Mouse (Mus musculus) adrenal gland, postnatal 10 days (tissue): Measurements from ENCODE around the gene Gna13. TPM values are rescaled to one million over a fixed set of nuclear protein-coding genes. Genes with fewer than 3 reads are reported as not detected.

Experiments used
- DNase-seq: peaks from one replicate; pipeline ENCODE4 v3.0.0; 2021; ENCODE audit warnings: mixed read lengths
- total RNA-seq, 2 experiments: library from RNA; stranded (reverse); gene quantifications; 2 replicates each; pipeline ENCODE4 v1.2.3; 2021

Gna13 gene
- total RNA-seq, 2 experiments from 2014 or later, result 68.2 to 70.3 TPM

GRCm38 (mm10) chr11:109375412-109375811 lies 12.8 kb downstream of the Gna13 start:
- DNase-seq, result no peak

GRCm38 (mm10) chr11:109376484-109377143 lies 14.0 kb downstream of the Gna13 start:
- DNase-seq, result no peak

GRCm38 (mm10) chr11:109377477-109377876 lies 14.8 kb downstream of the Gna13 start:
- no peak for DNase-seq

GRCm38 (mm10) chr11:109378051-109378450 lies 15.4 kb downstream of the Gna13 start:
- no peak for DNase-seq

- no peak for DNase-seq
Observed at GRCm38 (mm10) chr11:109380662-109381061, 18.0 kb downstream of the Gna13 start.

GRCm38 (mm10) chr11:109385296-109385695 lies 22.7 kb downstream of the Gna13 start:
- no peak for DNase-seq

- DNase-seq, result no peak
Observed at GRCm38 (mm10) chr11:109389046-109389445, 26.4 kb downstream of the Gna13 start.

GRCm38 (mm10) chr11:109391200-109391599 lies 28.6 kb downstream of the Gna13 start:
- no peak for DNase-seq

GRCm38 (mm10) chr11:109391760-109392159 lies 29.1 kb downstream of the Gna13 start:
- peak; percentile 37 for DNase-seq

- DNase-seq, result peak; percentile 28
Observed at GRCm38 (mm10) chr11:109392601-109393000, 30.0 kb downstream of the Gna13 start.

GRCm38 (mm10) chr11:109394758-109395157 lies 32.1 kb downstream of the Gna13 start:
- DNase-seq, result no peak

- DNase-seq, result no peak
Observed at GRCm38 (mm10) chr11:109395291-109395690, 32.7 kb downstream of the Gna13 start.

GRCm38 (mm10) chr11:109406431-109406830 lies 43.8 kb downstream of the Gna13 start:
- no peak for DNase-seq

GRCm38 (mm10) chr11:109410197-109410980 lies 47.8 kb downstream of the Gna13 start:
- no peak for DNase-seq

- DNase-seq, result no peak
Observed at GRCm38 (mm10) chr11:109413617-109414016, 51.0 kb downstream of the Gna13 start, which contains the start of gene 9930022D16Rik. Gene 9930022D16Rik, plus strand, starts transcription at chr11:109413917.

- DNase-seq, result no peak
Observed at GRCm38 (mm10) chr11:109414802-109415201, 52.2 kb downstream of the Gna13 start.

GRCm38 (mm10) chr11:109416709-109417420 lies 54.2 kb downstream of the Gna13 start:
- no peak for DNase-seq

- no peak for DNase-seq
Observed at GRCm38 (mm10) chr11:109417472-109418040, 54.9 kb downstream of the Gna13 start.

- no peak for DNase-seq
Observed at GRCm38 (mm10) chr11:109419461-109419860, 56.8 kb downstream of the Gna13 start.

GRCm38 (mm10) chr11:109419961-109420566 lies 57.4 kb downstream of the Gna13 start:
- DNase-seq, result no peak

GRCm38 (mm10) chr11:109420567-109420962 lies 57.9 kb downstream of the Gna13 start:
- DNase-seq, result no peak

GRCm38 (mm10) chr11:109421205-109421604 lies 58.6 kb downstream of the Gna13 start:
- DNase-seq, result no peak
